Mouse (Mus musculus) heart, embryonic 16.5 days (tissue): ENCODE data around the gene Gm826. TPM values are rescaled to one million over a fixed set of nuclear protein-coding genes. Genes with fewer than 3 reads are reported as not detected.
A peak's percentile ranks its signal among the peaks of the same experiment; 100 is the strongest.

Experiments used
- ATAC-seq: fragments of 200-750 bp; cut with Nextera tagmentation; replicated peaks from 2 replicates; pipeline ENCODE4 v1.8.0; 2017; ENCODE audit warnings: moderate number of reproducible peaks; ENCODE audit not compliant: insufficient read depth, low FRiP score; ENCODE audit errors: extremely low read depth
- H3K27ac ChIP-seq: fragments of 300-500 bp; sonication (generic); 2 replicates; pipeline ENCODE4 v1.5.1; 2014; ENCODE audit warnings: mild to moderate bottlenecking, low read length, control low read depth, moderate library complexity
- H3K27me3 ChIP-seq: fragments of 300-500 bp; sonication (generic); 2 replicates; pipeline ENCODE4 v1.6.1; 2014; ENCODE audit warnings: low read length, mixed read lengths; ENCODE audit not compliant: control insufficient read depth, insufficient read depth
- H3K36me3 ChIP-seq: fragments of 300-500 bp; sonication (generic); 2 replicates; pipeline ENCODE4 v1.6.1; 2014; ENCODE audit not compliant: control insufficient read depth, insufficient read depth
- H3K4me1 ChIP-seq: fragments of 300-500 bp; sonication (generic); 2 replicates; pipeline ENCODE4 v1.6.1; 2014; ENCODE audit warnings: low read length, mixed read lengths; ENCODE audit not compliant: control insufficient read depth, insufficient read depth
- H3K4me2 ChIP-seq: fragments of 300-500 bp; sonication (generic); 2 replicates; pipeline ENCODE4 v1.6.1; 2014; ENCODE audit warnings: low read depth, mild to moderate bottlenecking, control low read depth, low read length
- H3K4me3 ChIP-seq: fragments of 300-500 bp; sonication (generic); 2 replicates; pipeline ENCODE4 v1.5.1; 2014; ENCODE audit warnings: mild to moderate bottlenecking, control low read depth, low read length
- H3K9ac ChIP-seq: fragments of 300-500 bp; sonication (generic); 2 replicates; pipeline ENCODE4 v1.6.1; 2014; ENCODE audit warnings: low read length, control low read depth
- H3K9me3 ChIP-seq: fragments of 300-500 bp; sonication (generic); replicated peaks from 2 replicates; pipeline ENCODE4 v1.6.1; 2016; ENCODE audit warnings: low read length; ENCODE audit not compliant: control insufficient read depth
- WGBS: fragments of 180-500 bp; shearing (Covaris S2); extraction: QIAGEN DNeasy Blood & Tissue Kit; methylation state at CpG from one replicate; pipeline ENCODE4 v1.1.7; 2014; 5-methylcytosine and 5-hydroxymethylcytosine counted together
- polyA plus RNA-seq: library from polyadenylated mRNA; unstranded; fragments of >200 nt; fragmentation: Nextera tagmentation; extraction: Ambion mirVana; gene quantifications from 2 replicates; pipeline ENCODE4 v1.2.1, GENCODE M21; 2015

Gm826 gene
- polyA plus RNA-seq, 1 experiment from 2014 or later, result 12.7 TPM

DNA sequence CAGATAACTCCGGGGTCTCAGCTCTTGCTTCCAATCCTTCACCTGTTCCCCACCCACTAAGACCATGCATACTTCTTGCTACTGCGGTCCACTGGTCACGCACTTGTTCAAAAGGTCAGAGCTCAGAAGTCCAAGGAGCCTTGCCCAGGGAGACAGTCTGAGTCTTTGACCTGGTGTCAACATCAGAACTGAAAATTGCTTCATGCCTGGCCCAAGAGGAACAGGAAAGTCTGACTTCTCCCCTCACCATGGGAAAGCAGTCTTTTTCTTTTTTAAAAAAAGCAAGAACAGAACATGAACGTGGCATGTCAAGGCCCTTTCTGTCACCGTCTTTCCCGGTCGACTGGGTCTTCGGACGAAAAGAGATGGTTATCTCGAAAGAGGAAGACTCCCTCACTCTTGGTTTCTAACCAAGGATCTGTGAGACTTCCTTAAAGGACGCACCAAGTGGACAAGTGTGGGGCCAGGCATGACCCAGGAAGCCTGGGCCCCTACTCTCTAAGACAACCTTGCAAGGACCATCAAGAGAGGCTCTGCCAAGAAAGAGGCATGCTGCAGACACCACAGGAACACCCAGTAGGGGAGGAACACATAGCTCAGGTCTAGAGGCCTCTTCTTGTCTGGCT lies 66.0 kb downstream of the Gm826 start:
- Histone ChIP-seq H3K4me1 (peaks cover 6% of the 10 kb centered on the region), H3K27ac (no peak overlapping the region), H3K4me2 (no peak overlapping the region), H3K4me3 (no peak overlapping the region), H3K9me3 (no peaks in the 10 kb centered on the region), H3K27me3 (no peaks in the 10 kb centered on the region), H3K36me3 (no peaks in the 10 kb centered on the region), H3K9ac (no peak overlapping the region)
- no peak for ATAC-seq
- WGBS, result 79% methylated on average over 11 of the region's 11 CpGs

DNA sequence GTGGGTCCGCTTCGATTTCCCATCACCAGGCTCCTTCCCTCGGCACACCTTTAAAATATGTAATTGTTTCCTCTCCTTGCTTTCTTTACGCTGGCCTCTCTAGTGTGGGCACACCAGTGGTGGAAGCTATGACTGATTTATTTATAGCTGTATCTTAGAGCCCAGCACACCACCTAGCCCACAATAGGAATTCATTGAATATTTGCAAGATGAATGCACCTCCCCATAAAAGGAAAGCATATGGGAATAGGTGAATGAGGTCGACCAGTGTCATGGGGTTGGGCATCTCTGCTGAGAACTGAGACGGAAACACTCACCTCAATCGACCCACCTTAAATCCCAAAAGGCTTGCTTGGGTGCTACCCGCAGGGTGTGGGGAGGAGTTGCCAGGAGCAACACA lies 70.1 kb downstream of the Gm826 start:
- H3K9ac ChIP-seq, result no peak overlapping the region
- H3K4me1 ChIP-seq, result peaks cover 6% of the 10 kb centered on the region
- H3K36me3 ChIP-seq, result no peaks in the 10 kb centered on the region
- H3K4me3 ChIP-seq, result no peak overlapping the region
- no peak overlapping the region for H3K27ac ChIP-seq
- 67% methylated on average over 8 of the region's 8 CpGs for WGBS
- no peak overlapping the region for H3K4me2 ChIP-seq
- H3K9me3 ChIP-seq, result no peaks in the 10 kb centered on the region
- ATAC-seq, result peak; percentile 49; the same call in 1 of the 2 replicates
- no peaks in the 10 kb centered on the region for H3K27me3 ChIP-seq

DNA sequence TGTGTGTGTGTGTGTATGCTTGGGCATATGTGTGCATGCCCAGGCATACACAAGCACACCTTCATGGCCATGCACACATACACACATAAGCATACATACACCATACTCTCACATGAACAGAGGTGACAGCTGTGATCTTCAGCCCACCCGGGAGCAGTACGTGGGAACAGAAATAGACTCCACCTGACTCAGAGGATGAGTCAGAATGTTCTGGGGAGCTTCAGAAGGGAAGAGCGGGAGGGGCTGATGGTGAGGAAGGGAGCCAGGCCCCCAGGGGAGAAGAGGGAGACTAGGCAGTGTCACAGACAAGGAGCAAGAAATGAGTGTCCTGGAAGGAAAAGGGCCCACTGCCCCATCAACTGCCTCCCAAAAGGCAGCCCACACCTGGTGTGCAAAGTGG lies 72.4 kb downstream of the Gm826 start:
- Histone ChIP-seq H3K4me1 (peaks cover 6% of the 10 kb centered on the region), H3K4me3 (no peak overlapping the region), H3K4me2 (no peak overlapping the region), H3K27ac (no peak overlapping the region), H3K27me3 (no peaks in the 10 kb centered on the region), H3K9ac (no peak overlapping the region), H3K36me3 (no peaks in the 10 kb centered on the region), H3K9me3 (no peaks in the 10 kb centered on the region)
- 45% methylated on average over 3 of the region's 3 CpGs for WGBS
- no peak for ATAC-seq

Other genes with a start within 250 kb of the Gm826 start
- 5.8 and 8.2 TPM in 2 replicates for gene Mafb, start 32.9 kb upstream of the Gm826 start, polyA plus RNA-seq